Mouse (Mus musculus) lung, adult 2 months (tissue): ENCODE data around the gene Qk.

Experiments
- CTCF ChIP-seq: fragments of 200-500 bp; IDR thresholded peaks from 2 replicates; pipeline ENCODE4 v1.5.1; 2011; ENCODE audit warnings: mild to moderate bottlenecking, low read length, control low read depth; ENCODE audit not compliant: insufficient read depth
- POLR2A ChIP-seq: fragments of 200-500 bp; IDR thresholded peaks from 2 replicates; pipeline ENCODE4 v1.6.1; 2011; ENCODE audit warnings: low read depth, mild to moderate bottlenecking, control low read depth, low read length, borderline replicate concordance; ENCODE audit errors: extremely low read depth

GRCm38 (mm10) chr17:10195703-10196102 is 124.0 kb downstream of the Qk start:
- no peak for TF ChIP-seq POLR2A
- no peak for TF ChIP-seq CTCF
